Mouse (Mus musculus) layer of hippocampus, adult 18-20 months (tissue): Measurements from ENCODE around the gene 2300009A05Rik. TPM values are rescaled to one million over a fixed set of nuclear protein-coding genes. Genes with fewer than 3 reads are reported as not detected.

ENCODE experiments used
- DNase-seq, 2 experiments: peaks; one replicate each; pipeline ENCODE4 v3.0.0; 2022; ENCODE audit warnings: low spot score in 2 of 2
- total RNA-seq, 2 experiments: library from RNA; stranded (reverse); gene quantifications; 2 replicates each; pipeline ENCODE4 v1.2.3; 2021

The 2300009A05Rik gene
- total RNA-seq, 2 experiments from 2014 or later = 24.6 to 30.0 TPM

DNA sequence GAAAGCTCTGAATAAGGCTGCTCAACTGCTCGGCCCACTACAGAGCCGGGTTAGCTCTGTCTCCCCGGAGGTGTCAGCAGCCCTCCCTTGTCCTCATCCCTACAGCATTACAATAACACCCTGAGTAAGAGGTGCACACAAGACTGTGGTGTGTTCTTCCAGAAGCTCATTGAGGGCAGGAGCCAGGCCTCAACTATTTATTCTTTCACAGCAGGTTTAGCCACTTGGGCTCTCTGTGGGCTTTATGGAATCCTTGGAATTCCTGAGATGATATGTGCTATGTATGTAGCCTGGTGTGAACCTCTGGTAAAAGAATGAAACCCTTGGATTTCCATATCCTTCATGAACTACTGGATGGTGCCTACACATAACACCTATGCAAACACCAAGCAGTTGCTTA is 49.8 kb downstream of the 2300009A05Rik start:
- DNase-seq = no peak

DNA sequence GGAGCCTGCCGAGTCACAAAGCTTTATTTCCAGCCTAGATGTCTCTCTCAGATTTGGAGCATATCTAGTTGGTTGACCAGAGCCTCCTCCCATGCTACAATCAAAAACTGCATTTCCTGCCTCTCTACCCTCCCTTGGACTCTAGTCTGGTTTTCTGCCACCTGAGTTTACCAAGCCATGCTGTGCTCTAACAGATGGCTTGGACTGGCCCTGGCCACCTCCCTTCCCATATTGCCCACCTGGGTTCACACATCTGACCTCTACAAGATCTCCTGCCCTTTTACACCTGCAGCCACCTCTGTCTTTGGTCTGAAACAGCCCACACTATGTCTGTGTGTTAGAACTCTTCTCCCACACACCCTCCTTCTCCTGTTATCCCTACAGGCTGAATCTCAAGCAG is 50.9 kb downstream of the 2300009A05Rik start:
- DNase-seq = no peak

DNA sequence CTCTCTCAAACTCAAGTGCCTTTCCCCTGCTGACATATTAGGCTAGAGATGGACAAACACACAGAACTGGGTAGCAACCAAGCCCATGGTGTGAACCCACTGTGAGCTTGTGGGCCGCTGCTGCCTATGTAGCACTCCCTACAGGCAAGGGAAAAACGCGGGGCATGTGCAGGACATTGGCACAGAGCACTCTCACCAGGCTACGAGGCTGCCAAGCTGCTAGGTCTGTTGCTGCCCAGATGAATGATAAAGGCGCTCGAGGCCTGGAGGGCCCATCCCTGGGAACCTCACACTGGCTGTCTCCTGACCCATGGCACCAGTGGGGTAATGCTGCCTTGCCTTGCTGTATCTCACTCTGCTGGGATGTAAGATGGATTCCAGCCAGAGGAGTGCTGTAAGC is 53.0 kb downstream of the 2300009A05Rik start:
- DNase-seq = no peak

Other genes with a start within 250 kb of the 2300009A05Rik start
- 10 to 100 TPM; 29.9 to 32.7 TPM for gene Map2k5, start 21.3 kb downstream of the 2300009A05Rik start, total RNA-seq
- under 1 TPM in 1 of 2 experiments, not detected in 1; 0.07 TPM for gene Iqch, start 203.2 kb upstream of the 2300009A05Rik start, total RNA-seq
- 10 to 100 TPM; 59.0 to 64.8 TPM for gene Aagab, start 203.4 kb upstream of the 2300009A05Rik start, total RNA-seq